Mouse (Mus musculus) stomach, embryonic 16.5 days (tissue): ENCODE measurements around the gene Rhbdf1. TPM values are rescaled to one million over a fixed set of nuclear protein-coding genes. Genes with fewer than 3 reads are reported as not detected.
A peak's percentile ranks its signal among the peaks of the same experiment; 100 is the strongest.

ENCODE experiments used
- ATAC-seq: fragments of 200-750 bp; cut with Nextera tagmentation; 2 replicates; pipeline ENCODE4 v1.8.0; 2017; ENCODE audit warnings: moderate number of reproducible peaks, moderate TSS enrichment; ENCODE audit not compliant: insufficient read depth, low FRiP score
- H3K27ac ChIP-seq: fragments of 300-500 bp; sonication (generic); 2 replicates; pipeline ENCODE4 v1.5.1; 2014; ENCODE audit warnings: low read length
- H3K27me3 ChIP-seq: fragments of 300-500 bp; sonication (generic); 2 replicates; pipeline ENCODE4 v1.6.1; 2014; ENCODE audit warnings: low read length, control low read depth, mixed read lengths; ENCODE audit not compliant: control insufficient read depth, insufficient read depth
- H3K36me3 ChIP-seq: fragments of 300-500 bp; sonication (generic); 2 replicates; pipeline ENCODE4 v1.6.1; 2014; ENCODE audit warnings: low read length; ENCODE audit not compliant: control insufficient read depth, insufficient read depth
- H3K4me1 ChIP-seq: fragments of 300-500 bp; sonication (generic); 2 replicates; pipeline ENCODE4 v1.6.1; 2014; ENCODE audit warnings: low read length, control low read depth, mixed read lengths; ENCODE audit not compliant: control insufficient read depth, insufficient read depth
- H3K4me2 ChIP-seq: fragments of 300-500 bp; sonication (generic); 2 replicates; pipeline ENCODE4 v1.6.1; 2014; ENCODE audit warnings: low read depth, low read length, mixed read lengths
- H3K4me3 ChIP-seq: fragments of 300-500 bp; sonication (generic); replicated peaks from 2 replicates; pipeline ENCODE4 v1.5.1; 2014; ENCODE audit warnings: mild to moderate bottlenecking, low read length
- H3K9ac ChIP-seq: fragments of 300-500 bp; sonication (generic); 2 replicates; pipeline ENCODE4 v1.6.1; 2014; ENCODE audit warnings: low read length
- H3K9me3 ChIP-seq: fragments of 300-500 bp; sonication (generic); replicated peaks from 2 replicates; pipeline ENCODE4 v1.6.1; 2016; ENCODE audit warnings: low read length, control low read depth; ENCODE audit not compliant: control insufficient read depth
- WGBS: fragments of 180-500 bp; shearing (Covaris S2); extraction: QIAGEN DNeasy Blood & Tissue Kit; methylation state at CpG from one replicate; pipeline ENCODE4 v1.1.7; 2014; 5-methylcytosine and 5-hydroxymethylcytosine counted together
- polyA plus RNA-seq: library from polyadenylated mRNA; unstranded; fragments of >200 nt; fragmentation: Nextera tagmentation; extraction: Ambion mirVana; gene quantifications from 2 replicates; pipeline ENCODE4 v1.2.1, GENCODE M21; 2015

Rhbdf1 gene
- polyA plus RNA-seq, 1 experiment from 2014 or later: 57.4 TPM

DNA sequence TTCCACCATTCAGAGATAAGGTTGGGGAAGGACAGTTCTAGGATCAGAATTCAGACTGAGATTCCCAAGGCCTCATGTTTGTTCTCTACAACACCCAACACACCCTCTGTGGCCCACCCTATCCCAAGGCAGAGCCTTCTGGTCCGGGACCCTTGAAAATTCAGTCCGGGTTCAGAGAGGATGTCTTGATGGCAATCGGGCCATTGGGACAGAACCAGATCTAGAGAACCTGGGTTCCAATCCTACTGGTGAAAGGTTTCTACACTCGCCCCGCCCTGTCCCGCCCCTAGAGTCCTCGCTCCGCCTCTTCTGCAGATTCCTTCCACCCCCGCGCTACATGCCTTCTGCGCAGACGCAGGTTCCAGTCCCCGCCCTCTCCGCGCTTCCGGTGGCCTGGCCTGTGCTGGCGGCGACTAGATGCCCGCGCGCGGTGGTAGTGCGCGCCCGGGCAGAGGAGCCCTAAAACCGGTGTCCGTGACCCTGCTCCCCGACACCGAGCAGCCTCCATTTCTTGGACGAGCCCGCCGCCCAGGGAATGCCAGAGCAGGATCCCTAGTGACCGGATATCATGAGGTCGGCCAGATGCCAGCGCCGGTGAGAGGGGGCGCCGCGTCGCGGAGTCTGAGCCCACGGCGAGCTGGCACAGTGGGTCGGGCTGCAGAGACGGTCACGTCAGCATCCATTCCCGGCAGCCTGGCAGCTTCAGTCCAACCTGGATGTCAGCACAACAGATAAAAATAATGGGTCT, 4.2 kb upstream of the Rhbdf1 start, which contains the start of gene Mpg:
Gene Mpg, plus strand, starts transcription at position 382 of the 748 bp plus-strand sequence.
- H3K36me3 ChIP-seq: peaks cover 7% of the 10 kb centered on the region; the same call in 1 of the 2 replicates
- peak within 1 kb of the TSS; percentile 90 for H3K4me2 ChIP-seq
- no peaks in the 10 kb centered on the region for H3K9me3 ChIP-seq
- peaks cover 40% of the 10 kb centered on the region for H3K4me1 ChIP-seq
- H3K27me3 ChIP-seq: no peaks in the 10 kb centered on the region
- peak; percentile 82 for ATAC-seq
- 4% methylated on average over 47 of the region's 47 CpGs for WGBS
- H3K27ac ChIP-seq: peak within 1 kb of the TSS; percentile 95
- H3K9ac ChIP-seq: peak within 1 kb of the TSS; percentile 88
- peak within 1 kb of the TSS; percentile 79 for H3K4me3 ChIP-seq

DNA sequence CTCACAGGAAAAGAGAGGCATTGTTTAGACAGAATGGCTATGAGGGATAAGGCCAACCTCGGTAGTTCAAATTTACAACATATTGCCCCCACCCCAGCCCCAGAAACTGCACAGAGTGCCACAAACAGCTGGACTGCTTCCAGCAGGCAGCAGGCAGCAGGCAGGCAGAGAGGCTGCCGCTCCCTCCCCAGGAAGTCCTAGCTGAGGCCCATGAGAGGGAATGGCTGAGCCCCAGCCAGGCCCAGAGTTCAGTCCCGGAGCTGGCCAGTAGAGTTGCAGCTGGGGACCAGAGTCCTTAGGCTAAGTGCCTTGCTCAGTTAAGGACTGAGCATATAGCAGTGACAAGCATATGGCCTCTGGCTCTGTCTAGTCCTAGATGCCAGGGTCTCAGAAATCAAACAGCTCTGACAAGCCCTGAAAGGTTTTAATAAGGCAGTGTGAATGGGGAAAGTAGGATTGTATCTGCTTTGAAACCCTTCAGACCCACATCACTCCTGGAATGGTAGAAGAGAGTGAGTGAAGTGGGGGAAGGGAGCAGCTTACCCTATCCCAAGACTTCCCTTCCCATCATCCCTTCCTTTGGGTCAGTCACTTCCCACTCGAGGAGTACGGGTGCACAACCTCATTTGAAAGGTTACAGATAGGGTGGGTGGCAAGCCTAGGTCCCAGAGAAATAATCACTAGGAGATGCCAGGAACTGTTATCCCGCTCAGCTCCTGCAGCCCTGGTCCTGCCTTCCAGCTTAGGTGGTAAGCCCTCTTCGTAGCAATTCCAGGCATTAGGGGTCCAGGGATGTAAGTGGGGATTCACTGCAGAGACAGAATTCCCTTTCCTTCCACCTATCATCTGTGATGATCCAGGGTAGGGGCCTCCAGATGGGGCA, 3.4 kb upstream of the Rhbdf1 start:
- H3K27ac ChIP-seq: peak overlapping the region; percentile 95
- peaks cover 5% of the 10 kb centered on the region; the same call in 1 of the 2 replicates for H3K36me3 ChIP-seq
- H3K4me2 ChIP-seq: no peak overlapping the region; the same call in none of the 2 replicates
- ATAC-seq: no peak
- no peaks in the 10 kb centered on the region for H3K9me3 ChIP-seq
- H3K27me3 ChIP-seq: no peaks in the 10 kb centered on the region
- 44% methylated on average over 7 of the region's 7 CpGs for WGBS
- no peak overlapping the region for H3K4me3 ChIP-seq
- H3K4me1 ChIP-seq: peaks cover 46% of the 10 kb centered on the region
- H3K9ac ChIP-seq: peak overlapping the region; percentile 55

DNA sequence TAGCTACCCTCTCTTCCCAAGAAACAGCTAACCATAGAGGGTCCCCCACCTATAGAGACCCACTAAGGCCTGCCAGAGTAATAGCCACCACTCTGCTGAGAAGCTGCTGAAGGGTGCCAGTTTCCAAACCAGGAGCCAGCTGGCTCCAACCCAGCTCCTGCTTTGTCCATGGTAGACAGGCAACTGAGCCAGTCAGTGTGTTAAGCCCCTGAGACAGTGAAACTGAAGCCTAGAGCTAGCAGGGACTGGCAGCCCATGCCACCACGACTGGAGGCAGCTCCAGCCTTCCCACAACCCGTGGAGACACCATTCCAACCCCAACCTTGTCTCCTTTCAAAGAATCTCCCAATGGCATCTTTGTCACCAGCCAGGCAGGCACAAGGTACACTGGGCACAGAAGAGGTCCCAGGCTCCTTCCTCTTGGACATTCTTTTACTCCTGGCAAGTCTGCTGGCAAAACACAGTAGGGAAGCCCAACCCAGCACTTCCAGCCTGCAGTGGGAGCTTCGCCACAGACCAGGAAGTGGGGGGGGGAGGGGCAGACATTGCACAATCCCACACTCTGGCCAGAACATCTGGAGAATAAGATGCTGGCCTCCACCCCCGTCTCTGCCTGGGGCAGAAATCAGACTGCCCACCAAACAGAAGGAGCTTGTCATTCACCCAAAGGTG, 2.5 kb upstream of the Rhbdf1 start:
- no peaks in the 10 kb centered on the region for H3K27me3 ChIP-seq
- no peak overlapping the region; the same call in 1 of the 2 replicates for H3K4me2 ChIP-seq
- peaks cover under 1% of the 10 kb centered on the region; the same call in 1 of the 2 replicates for H3K36me3 ChIP-seq
- peak; percentile 31; the same call in 1 of the 2 replicates for ATAC-seq
- H3K4me1 ChIP-seq: peaks cover 54% of the 10 kb centered on the region
- no peak overlapping the region for H3K4me3 ChIP-seq
- no peaks in the 10 kb centered on the region for H3K9me3 ChIP-seq
- H3K9ac ChIP-seq: peak overlapping the region; percentile 55; the same call in 1 of the 2 replicates
- WGBS: 15% methylated on average over 4 of the region's 4 CpGs
- H3K27ac ChIP-seq: peak overlapping the region; percentile 95

DNA sequence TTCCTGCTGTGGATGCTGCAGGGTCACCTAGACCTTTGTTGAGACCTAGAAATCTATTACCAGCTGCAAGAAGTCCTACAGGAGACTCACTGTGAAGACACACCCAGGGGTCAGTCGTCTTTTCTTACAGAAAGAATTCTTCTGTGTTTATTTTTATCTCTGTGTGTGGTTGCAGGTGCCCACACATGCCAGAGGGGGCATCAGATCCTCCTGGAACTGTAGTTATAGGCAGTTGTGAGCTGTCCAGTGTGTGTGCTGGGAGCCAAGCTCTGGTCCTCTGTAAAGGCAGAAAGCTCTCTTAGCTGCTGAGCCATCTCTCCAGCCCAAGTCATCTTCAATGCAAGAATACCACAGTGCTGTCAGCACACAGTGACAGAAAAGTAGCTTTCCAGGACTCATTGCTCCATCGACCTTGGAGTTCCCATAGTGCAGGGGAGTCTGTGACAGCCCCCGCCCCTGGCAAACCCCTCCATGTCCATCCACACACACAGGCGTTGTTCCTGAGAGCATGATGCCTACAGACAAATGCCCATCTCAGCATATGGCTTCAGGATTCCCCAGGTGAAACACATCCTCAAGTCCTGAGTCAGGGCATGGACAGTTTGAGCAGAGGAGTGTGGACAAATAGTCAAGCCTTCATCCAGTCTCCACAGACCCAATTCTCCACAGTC, 1.3 kb upstream of the Rhbdf1 start:
- 70% methylated on average over 4 of the region's 4 CpGs for WGBS
- ATAC-seq: no peak
- Histone ChIP-seq H3K36me3 (no peaks in the 10 kb centered on the region), H3K9ac (no peak overlapping the region), H3K4me2 (no peak overlapping the region), H3K9me3 (no peaks in the 10 kb centered on the region), H3K27me3 (no peaks in the 10 kb centered on the region), H3K27ac (no peak overlapping the region), H3K4me3 (no peak overlapping the region), H3K4me1 (peaks cover 65% of the 10 kb centered on the region)

DNA sequence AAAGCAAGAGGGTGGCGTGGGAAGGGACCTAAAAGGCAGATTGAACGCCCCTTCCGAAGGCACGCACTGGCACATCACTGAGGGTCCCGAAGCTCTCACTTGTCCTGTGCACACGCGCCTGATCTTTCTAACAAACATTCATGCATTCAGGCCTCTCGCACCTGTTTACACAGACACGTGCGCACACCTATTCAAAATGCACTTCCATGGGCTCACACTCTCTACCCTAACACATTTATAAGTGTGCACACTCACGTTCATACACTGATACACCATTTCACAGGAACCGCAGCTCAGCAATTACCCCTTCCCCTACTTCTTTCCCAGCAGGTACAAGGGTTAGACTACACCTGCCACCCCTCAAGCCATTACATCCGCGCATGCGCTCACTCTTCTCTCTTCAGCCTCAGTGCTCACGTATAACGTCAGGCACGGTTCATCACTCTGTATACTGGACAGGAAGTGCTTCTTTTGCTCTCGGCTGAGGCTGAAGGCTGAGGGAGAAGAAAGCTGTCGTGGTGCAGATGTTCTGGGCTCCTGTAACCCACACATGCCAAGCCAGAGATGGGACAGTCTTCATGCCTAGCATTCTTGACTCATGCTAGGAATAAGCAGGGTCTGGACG, 582 bp upstream of the Rhbdf1 start:
- Histone ChIP-seq H3K36me3 (no peaks in the 10 kb centered on the region), H3K4me1 (peaks cover 70% of the 10 kb centered on the region)
- no peak for ATAC-seq

DNA sequence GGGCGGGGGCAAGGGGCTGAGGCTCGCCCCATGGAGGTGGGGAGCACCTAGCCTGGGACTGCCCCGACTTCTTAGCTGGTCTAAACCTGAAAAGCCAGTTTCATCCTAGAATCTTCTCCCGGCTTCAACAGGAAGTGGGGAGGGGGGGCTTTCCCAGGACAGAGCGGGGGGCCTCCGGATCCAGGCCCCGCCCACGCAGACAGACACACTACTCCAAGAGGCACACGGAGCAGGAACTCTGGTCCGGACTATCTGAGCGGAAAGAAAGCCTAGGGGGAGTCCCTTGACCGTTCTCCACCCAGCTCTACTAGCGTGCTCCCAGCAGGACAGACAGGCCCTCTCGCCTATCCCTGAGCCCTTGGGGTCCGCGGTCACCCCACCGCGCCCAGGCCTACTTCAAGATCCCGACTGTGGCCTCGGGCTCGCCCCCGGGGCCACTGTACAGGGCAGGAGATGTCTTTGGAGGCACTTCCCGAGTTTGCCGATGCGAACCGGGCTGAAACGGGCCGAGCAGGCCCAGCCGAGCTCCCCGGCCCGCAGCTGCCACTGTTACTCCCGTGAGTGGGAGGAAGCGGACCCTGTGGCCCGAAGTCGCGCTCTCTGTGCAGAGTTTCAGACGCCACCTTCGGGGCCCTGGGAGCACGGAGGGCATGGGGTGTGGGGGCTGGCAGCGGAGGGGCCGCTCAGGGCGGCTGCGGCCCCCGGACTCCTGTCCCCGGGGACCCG, 712 bp downstream of the Rhbdf1 start:
- Histone ChIP-seq H3K9me3 (no peaks in the 10 kb centered on the region), H3K4me3 (peak overlapping the region; percentile 89), H3K27me3 (no peaks in the 10 kb centered on the region), H3K4me1 (peaks cover 62% of the 10 kb centered on the region), H3K4me2 (peak overlapping the region; percentile 69), H3K27ac (peak overlapping the region; percentile 96), H3K9ac (peak overlapping the region; percentile 91), H3K36me3 (no peaks in the 10 kb centered on the region)
- under 1% methylated on average over 46 of the region's 46 CpGs for WGBS
- peak; percentile 68 for ATAC-seq

More for the DNA sequence above, 582 bp upstream of the Rhbdf1 start:
- Histone ChIP-seq H3K4me3 (peak overlapping the region; percentile 89), H3K27me3 (no peaks in the 10 kb centered on the region), H3K4me2 (peak overlapping the region; percentile 69), H3K27ac (peak overlapping the region; percentile 96), H3K9me3 (no peaks in the 10 kb centered on the region), H3K9ac (peak overlapping the region; percentile 91)
- 6% methylated on average over 21 of the region's 21 CpGs for WGBS

DNA sequence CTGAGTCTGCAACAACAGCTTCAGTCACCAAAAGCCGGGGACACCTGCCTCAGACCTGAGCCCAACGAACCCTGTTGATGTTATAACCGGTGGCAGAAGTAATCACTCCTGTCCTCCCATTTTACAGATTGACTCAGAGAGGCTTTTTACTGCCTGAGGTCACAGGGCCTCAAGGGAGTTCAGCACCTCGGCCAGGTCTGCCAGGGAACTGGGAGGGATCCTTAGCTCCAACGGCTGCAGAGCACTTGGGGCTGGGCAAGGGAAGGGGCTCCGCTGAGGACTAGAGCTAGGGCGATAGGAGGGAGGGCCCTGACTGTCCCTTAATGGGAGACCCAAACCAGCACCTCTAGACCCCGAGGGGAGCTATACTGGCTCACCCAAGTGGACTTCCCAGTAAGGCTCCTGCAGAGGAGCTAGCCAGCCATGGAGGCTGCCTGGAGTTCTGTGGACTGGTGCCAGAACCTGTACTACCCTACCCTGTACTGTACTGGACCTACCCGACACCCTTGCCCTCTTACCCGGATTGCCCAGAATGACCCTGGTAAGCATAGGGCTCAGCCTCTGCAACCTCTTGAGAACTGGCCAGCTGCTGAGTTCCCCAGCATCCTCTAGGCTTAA, 1.4 kb downstream of the Rhbdf1 start:
- ATAC-seq: no peak
- WGBS: 30% methylated on average over 10 of the region's 10 CpGs
- peaks cover 58% of the 10 kb centered on the region for H3K4me1 ChIP-seq

More for the DNA sequence above, 1.4 kb downstream of the Rhbdf1 start:
- no peaks in the 10 kb centered on the region for H3K9me3 ChIP-seq
- H3K36me3 ChIP-seq: no peaks in the 10 kb centered on the region
- H3K9ac ChIP-seq: peak overlapping the region; percentile 91
- H3K27ac ChIP-seq: peak overlapping the region; percentile 96
- H3K4me2 ChIP-seq: peak overlapping the region; percentile 69
- no peaks in the 10 kb centered on the region for H3K27me3 ChIP-seq
- peak overlapping the region; percentile 89 for H3K4me3 ChIP-seq
